Mouse (Mus musculus): ENCODE data around the gene Gm28305. TPM values are rescaled to one million over a fixed set of nuclear protein-coding genes. Genes with fewer than 3 reads are reported as not detected.

The Gm28305 gene
- not detected in 2 replicates for polyA plus RNA-seq (2012; rRNA removed)

DNA sequence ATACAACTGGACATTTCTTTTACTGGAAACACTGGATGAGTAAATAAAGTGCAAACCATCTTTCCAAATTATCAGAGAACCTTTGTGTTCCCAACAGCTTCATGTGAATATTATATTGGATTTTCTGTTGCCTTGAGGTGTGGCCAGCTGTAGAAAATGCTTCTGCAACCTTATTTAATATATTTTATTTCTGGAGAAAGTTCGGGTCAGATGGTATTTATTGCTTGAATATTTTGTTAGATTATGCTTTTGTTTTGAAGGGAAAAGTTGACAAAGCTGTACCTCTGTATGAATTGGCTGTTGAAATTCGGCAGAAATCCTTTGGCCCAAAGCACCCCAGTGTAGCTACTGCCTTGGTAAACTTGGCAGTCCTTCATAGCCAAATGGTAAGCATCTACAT lies at the start of gene Gm28305:
Gene Gm28305 (plus strand): TSS at position 301 of the 400 bp plus-strand sequence.
- no peak for DNase-seq (ENCODE audit: low read depth)

GRCm38 (mm10) chr9:103996496-103996895 lies 44.0 kb upstream of the Gm28305 start:
- no peak for DNase-seq (ENCODE audit: low read depth)

- DNase-seq (ENCODE audit: low read depth) = no peak
Measured at GRCm38 (mm10) chr9:104000601-104001000, 39.9 kb upstream of the Gm28305 start.

- DNase-seq (ENCODE audit: low read depth) = peak; percentile 89
Measured at GRCm38 (mm10) chr9:104001921-104002859, 38.3 kb upstream of the Gm28305 start, which contains the start of gene Nphp3. Gene Nphp3 (plus strand): TSS chr9:104002544.

- DNase-seq (ENCODE audit: low read depth) = no peak
Measured at GRCm38 (mm10) chr9:104002913-104003330, 37.5 kb upstream of the Gm28305 start.

DNA sequence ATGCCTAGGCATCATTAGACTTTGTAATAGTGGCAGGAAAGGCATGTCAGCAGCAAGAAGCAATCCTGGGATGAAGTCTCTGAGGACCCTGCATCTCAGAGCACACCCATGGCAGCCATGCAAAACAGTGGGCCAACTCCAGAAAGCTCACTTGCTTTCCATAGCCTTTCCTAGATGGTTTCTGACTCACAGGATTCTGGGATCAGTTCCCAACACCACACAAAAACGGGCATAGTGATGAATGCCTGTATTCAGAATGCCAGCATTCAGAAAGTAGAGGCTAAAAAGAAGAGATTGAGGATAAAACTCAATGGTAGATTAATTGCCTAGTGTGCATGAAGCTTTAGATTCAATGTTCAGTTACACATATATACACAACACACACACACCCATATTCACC lies 25.9 kb upstream of the Gm28305 start:
- DNase-seq (ENCODE audit: low read depth) = no peak

DNA sequence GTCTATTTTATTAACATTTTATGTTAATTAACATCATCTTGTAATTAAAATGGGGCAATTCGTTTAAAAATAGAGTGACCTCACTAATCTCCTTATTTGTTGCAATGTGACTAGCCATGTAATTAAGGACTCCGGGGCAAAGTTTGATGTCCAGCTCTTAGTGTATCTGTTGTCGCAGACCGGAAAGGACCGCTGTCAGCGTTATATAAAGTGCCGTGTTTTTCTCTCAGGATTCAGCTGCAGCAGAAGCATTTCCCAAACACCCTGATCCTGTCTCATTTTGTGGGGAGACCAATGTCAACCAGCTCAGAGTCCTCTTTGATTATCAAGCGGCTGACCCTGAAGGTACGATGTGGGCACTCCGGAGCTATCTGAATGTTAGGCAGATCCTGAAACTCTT lies 19.4 kb upstream of the Gm28305 start:
- no peak for DNase-seq (ENCODE audit: low read depth)

DNA sequence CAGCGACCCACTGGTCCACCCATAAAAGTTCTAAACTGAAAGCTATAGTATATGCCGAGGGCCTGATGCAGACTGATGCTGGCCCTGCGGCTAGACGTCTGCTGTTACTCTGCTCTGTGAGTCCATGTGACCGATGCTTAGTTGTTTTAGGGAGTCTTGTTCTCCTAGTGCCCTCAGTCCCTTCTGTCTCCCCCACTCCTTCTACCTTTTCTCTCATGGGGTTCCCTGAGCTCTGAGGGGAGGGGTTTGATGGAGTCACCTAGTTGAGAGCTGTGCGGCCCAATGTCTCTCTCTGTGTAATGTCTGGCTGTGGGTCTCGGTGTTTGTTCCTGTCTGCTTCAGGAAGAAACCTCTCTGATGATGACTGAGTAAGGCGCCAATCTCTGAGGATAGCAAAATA lies 13.3 kb upstream of the Gm28305 start:
- DNase-seq (ENCODE audit: low read depth) = no peak

DNA sequence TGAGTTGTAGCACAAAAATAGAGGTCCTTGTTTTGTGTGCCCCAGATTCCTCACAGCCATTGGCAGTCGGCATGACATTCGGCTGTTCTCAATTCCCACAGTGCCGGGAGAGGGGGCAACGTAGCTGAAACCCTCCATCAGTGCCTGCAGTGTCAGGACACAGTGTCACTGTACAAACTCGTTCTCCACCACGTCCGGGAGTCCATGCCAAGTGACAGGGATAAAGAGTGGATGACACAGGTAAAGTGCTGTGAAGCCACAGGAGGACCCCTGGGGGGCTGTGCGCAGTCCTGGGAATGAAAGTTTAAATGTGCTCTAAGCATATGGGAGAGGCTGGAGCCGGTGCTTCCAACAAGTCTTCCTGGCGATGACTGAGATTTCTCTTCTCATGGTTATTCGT lies 10.6 kb upstream of the Gm28305 start:
- no peak for DNase-seq (ENCODE audit: low read depth)

DNA sequence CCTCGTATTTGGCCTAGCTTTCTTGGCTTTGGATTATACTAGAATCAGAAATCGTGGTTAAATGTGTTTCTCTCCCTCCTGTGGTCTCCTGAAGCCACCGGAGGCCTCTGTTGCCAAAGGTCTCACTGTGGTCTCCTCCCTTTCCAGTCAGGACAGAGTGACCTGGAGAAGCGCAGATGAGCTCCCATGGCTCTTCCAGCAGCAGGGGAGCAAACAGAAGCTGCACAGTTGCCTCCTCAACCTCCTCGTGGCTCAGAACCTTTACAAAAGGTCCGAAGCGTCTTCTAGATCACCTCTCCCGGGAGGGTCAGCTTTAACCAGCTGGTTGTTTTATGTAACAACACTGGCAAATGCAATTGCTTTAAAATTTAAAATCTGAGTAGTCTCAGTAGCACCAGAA lies 6.2 kb upstream of the Gm28305 start:
- DNase-seq (ENCODE audit: low read depth) = no peak

- no peak for DNase-seq (ENCODE audit: low read depth)
Measured at GRCm38 (mm10) chr9:104034718-104035117, 5.7 kb upstream of the Gm28305 start.

DNA sequence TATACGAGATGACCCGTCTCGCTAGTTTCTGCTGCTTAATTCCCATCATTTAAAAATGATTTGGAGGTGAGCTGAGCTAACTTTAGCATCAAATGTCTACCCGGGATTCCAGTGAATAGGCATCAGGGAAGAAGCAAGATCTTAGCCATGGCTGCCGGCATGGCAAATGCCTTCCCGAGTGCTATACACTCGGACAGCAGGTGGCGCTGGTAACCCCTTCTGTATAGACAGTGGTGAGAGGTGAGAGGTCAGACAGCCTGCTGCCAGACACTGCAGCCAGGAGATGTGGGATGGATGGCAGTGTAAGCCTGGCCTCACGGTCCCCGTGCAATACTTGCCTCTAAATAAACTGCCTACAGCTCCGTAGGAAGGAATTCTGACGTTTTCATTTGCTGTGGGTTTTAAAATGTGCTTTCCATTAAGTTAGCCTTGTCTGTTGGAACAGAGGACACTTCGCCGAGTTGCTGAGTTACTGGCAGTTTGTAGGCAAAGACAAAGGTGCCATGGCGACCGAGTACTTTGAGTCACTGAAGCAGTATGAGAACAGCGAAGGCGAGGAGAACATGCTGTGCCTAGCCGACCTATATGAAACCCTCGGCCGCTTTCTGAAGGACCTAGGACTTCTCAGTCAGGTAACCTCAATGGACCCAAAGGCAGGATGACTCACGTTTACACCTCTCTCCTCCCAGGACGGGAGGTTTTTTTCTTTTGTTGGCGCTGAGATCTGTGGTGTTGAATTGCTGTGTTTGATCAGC lies 5.0 kb upstream of the Gm28305 start:
- DNase-seq (ENCODE audit: low read depth) = no peak

DNA sequence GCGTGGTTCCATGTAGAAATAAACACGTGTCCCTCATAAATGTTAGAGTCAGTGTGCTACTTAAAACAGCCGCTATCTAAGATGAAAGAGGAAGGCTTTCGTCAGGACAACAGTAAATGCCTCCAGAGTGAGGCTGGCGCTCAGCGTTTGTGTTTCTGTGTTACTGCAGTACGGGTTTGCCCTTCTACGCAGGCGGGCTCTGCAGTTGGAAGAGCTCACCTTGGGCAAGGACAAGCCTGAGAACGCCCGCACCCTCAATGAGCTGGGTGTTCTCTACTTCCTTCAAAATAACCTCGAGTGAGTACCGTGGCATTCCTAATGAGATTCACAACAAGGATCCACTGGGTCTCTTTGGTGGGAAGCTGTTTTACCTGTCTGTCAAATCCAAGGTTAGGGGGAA lies 2.2 kb upstream of the Gm28305 start:
- DNase-seq (ENCODE audit: low read depth) = no peak

GRCm38 (mm10) chr9:104039031-104039695 lies 1.3 kb upstream of the Gm28305 start:
- no peak for DNase-seq (ENCODE audit: low read depth)

DNA sequence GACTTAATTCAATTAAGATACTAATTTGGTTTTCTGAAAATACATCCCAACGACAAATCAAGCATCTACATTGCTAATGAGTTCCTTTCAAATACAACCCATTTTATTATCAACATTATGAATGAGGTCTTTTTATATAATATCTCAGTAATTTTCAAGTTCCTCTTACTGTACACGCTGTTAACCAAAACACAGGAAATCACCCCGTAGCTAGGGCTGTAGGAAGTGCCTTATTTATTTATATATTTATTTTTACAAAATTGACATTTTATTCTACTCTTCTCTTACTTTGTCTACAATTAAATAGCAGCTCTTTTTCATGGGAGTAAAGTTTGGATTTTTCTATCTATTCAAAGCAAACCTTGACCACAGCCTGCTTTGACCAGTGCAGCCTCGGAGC lies 720 bp upstream of the Gm28305 start:
- no peak for DNase-seq (ENCODE audit: low read depth)

DNA sequence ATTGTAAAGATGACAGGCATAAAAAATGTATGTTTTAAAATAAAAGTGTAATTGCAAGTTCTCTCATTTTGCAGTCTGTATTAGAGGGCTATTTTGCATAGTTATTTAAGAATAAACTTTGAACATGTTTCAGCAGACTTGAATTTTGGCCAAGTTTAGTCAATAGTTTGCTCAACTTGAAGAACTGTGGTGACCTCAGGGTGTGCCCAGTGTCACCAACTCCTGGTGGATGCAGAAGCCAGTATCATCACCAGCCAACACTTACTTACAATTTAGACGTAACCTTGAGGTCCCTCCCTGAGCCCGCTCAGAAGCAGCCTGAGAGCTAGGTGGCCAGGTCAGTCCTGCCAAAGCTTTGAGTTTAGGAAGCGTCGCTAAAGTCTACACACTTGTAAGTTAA lies 3.2 kb downstream of the Gm28305 start:
- no peak for DNase-seq (ENCODE audit: low read depth)

DNA sequence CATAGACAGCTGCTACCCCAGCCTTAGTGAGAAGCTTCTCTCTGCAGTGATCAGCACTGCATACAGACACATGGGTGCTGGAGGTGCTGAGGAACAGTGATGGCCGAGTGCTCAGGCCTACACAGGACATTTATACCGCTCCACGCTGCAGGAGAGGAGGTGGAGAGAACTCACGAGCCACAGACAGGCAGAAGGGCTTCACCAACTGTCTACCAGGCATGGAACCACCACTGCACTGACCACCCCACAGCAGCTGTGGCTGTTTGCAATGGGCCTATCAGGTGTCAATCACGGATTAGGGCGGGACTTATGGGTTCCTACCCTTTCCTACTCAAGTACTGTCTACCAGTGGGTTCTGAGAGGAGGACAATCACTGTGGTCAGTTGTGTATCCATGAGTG lies 10.6 kb downstream of the Gm28305 start:
- DNase-seq (ENCODE audit: low read depth) = no peak

DNA sequence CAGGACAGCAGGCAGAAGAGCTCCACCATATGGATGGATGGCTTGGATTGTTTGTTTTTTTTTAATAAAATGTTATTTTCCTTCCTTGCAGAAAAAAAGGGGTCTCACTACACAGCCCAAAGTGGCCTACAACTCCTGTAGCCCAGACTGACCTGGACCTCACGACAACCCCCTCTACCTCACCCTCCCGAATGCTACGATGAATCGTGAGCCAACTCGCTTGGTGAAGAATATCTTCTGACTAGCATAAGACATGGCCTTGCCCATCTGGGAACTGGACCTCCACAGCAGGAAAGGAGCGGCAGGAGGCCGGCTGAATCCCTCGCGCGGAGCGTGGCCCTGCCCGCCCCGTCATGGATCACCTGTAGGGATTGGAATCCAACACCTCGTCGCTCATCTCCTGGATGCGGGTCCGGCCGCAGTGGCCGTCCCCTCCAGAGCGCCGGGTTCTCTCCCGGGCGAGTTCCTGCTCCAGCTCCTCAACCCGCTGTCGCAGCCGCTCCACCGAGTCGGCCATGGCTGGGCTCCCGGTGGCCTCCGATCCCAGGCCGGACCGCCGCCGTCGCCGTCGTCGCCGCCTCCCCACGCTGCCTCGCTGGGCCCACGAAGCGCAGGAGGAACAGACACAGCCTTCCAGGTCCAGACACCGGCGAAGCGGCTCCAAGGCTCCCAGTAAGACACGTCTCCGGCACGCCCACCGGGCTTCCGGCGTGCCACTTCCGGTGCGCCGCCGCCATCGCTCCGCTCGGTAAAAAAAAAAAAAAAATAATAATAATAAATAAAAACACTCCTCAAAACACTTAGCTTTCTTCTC lies 22.2 kb downstream of the Gm28305 start, which contains the start of gene Uba5:
Gene Uba5 (minus strand): TSS at position 705 of the 814 bp plus-strand sequence.
- DNase-seq (ENCODE audit: low read depth) = no peak

- no peak for DNase-seq (ENCODE audit: low read depth)
Measured at GRCm38 (mm10) chr9:104063244-104063961, 22.9 kb downstream of the Gm28305 start, which contains the start of gene Acad11. Gene Acad11 (plus strand): TSS chr9:104063377.

- no peak for DNase-seq (ENCODE audit: low read depth)
Measured at GRCm38 (mm10) chr9:104064571-104064970, 24.1 kb downstream of the Gm28305 start.
